Mouse (Mus musculus): ENCODE measurements around the gene Dnmt3l.
"Not testable (repeated sequence)": the region's sequence is repeated elsewhere in the genome, so short reads cannot be mapped to it uniquely, and the experiment has no call there.

Dnmt3l gene

GRCm38 (mm10) chr10:78084073-78084472 is 42.3 kb downstream of the Dnmt3l start:
- in situ Hi-C loops (cut with MboI, MseI) = no loop called here

- in situ Hi-C loops (cut with MboI, MseI) = no loop called here
Measured at GRCm38 (mm10) chr10:78085711-78086110, 44.0 kb downstream of the Dnmt3l start.

- in situ Hi-C loops (cut with MboI, MseI) = no loop called here
Measured at GRCm38 (mm10) chr10:78086444-78087061, 44.8 kb downstream of the Dnmt3l start.

- in situ Hi-C loops (cut with MboI, MseI) = no loop called here
Measured at GRCm38 (mm10) chr10:78087101-78087511, 45.4 kb downstream of the Dnmt3l start.

- in situ Hi-C loops (cut with MboI, MseI) = no loop called here
Measured at GRCm38 (mm10) chr10:78090246-78090645, 48.5 kb downstream of the Dnmt3l start.

- in situ Hi-C loops (cut with MboI, MseI) = no loop called here
Measured at GRCm38 (mm10) chr10:78090706-78091491, 49.2 kb downstream of the Dnmt3l start.

- in situ Hi-C loops (cut with MboI, MseI) = no loop called here
Measured at GRCm38 (mm10) chr10:78091865-78092724, 50.3 kb downstream of the Dnmt3l start.

- in situ Hi-C loops (cut with MboI, MseI) = no loop called here
Measured at GRCm38 (mm10) chr10:78092725-78093029, 50.9 kb downstream of the Dnmt3l start.

- in situ Hi-C loops (cut with MboI, MseI) = no loop called here
Measured at GRCm38 (mm10) chr10:78095221-78095620, 53.5 kb downstream of the Dnmt3l start.

GRCm38 (mm10) chr10:78095954-78096931 is 54.5 kb downstream of the Dnmt3l start:
- in situ Hi-C loops (cut with MboI, MseI) = no loop called here

- in situ Hi-C loops (cut with MboI, MseI) = not testable (repeated sequence)
Measured at GRCm38 (mm10) chr10:78099860-78100259, 58.1 kb downstream of the Dnmt3l start.

GRCm38 (mm10) chr10:78100989-78101780 is 59.4 kb downstream of the Dnmt3l start:
- in situ Hi-C loops (cut with MboI, MseI) = no loop called here

GRCm38 (mm10) chr10:78104555-78105490 is 63.1 kb downstream of the Dnmt3l start:
- in situ Hi-C loops (cut with MboI, MseI) = no loop called here

- in situ Hi-C loops (cut with MboI, MseI) = no loop called here
Measured at GRCm38 (mm10) chr10:78105548-78105947, 63.8 kb downstream of the Dnmt3l start.
